Mouse (Mus musculus): Measurements from ENCODE around the gene Rita1. TPM values are rescaled to one million over a fixed set of nuclear protein-coding genes. Genes with fewer than 3 reads are reported as not detected.

The Rita1 gene
- 1 to 10 TPM; 1.1 to 2.4 TPM for polyA plus RNA-seq (2017; shearing (Covaris generic))

- peak; percentile 75 for ATAC-seq
Measured at GRCm38 (mm10) chr5:120612442-120612821, at the start of gene Rita1, which contains the start of gene Ddx54. TSS of gene Rita1 (minus strand) at chr5:120612589. TSS of gene Ddx54 (plus strand) at chr5:120612739.

GRCm38 (mm10) chr5:120660816-120661215, 48.4 kb upstream of the Rita1 start:
- no peak for ATAC-seq

GRCm38 (mm10) chr5:120656281-120656751, 43.9 kb upstream of the Rita1 start:
- ATAC-seq, result no peak

DNA sequence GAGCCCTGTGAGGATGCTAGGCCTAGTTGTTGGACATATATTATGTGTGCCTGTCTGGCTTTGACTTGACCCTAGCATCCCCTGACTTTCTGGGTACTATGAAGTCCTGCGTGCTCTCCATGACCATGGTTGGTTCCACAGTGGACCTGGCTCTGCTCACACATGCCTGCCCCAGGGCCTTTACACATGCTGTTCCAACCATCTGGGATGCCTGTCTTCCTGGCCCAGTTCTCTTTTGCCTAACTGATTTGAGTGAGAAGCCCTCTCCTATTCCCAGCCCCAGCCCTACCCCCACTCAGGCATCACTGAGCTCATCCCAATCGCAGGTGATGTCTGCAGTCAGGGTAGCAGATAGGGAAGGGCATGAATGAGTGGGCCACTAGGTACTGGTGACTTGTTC, 41.5 kb upstream of the Rita1 start:
- ATAC-seq, result no peak

DNA sequence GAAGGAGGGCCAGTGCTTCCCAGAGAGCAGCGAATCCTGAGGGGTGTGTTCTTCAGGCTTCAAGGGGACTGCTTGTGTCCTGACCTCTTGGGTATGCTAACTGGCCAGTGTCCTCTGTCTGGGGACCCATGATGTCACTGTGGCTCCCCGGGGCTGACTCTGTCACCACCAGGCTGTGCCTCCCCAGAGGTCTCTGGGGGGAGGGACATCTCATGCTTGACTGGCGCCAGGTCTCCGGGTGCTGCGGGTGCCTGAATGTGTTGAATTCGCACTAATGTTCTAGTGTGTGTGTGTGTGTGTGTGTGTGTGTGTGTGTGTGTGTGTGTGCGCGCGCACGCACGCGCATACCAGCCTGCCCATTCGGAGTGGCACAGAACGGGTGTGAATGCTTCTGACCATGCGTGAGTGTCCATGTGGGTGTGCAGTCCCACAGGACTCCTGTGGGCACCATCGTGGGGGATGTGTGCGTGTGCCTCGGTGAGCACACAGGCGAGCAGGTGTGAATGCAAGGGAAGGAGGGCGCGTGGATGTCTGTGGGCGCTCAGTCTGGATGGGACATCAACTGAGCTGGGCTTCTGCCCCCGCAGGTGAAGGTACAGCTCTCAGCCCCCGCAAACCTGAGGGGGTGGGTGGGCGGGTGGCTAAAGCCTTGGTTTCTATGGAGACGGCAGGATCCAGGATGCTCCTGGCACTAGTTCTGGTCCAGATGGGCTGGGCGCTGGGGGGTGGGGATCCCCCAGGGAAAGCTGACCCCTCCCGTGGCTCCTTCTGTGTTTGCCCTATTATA, 40.7 kb upstream of the Rita1 start:
- ATAC-seq, result no peak

DNA sequence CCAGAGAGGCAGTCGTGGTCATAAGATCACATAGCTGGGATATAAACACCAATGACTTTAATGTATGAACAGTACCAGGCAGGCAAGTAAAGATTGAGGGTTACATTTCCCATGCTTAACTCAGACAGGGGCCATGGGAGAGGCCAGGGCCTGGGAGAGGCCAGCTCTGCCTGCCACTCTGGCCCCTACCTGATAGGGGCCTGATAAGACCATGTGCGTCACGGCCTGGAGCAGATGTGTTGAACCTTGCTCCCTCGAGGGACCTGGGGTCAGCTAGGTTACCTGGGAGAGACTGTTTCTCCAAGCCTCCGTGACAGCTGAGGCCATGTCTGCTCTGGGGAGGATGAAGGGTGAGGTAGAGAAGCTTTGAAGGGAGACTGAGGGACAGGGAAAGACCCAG, 38.8 kb upstream of the Rita1 start:
- no peak for ATAC-seq

DNA sequence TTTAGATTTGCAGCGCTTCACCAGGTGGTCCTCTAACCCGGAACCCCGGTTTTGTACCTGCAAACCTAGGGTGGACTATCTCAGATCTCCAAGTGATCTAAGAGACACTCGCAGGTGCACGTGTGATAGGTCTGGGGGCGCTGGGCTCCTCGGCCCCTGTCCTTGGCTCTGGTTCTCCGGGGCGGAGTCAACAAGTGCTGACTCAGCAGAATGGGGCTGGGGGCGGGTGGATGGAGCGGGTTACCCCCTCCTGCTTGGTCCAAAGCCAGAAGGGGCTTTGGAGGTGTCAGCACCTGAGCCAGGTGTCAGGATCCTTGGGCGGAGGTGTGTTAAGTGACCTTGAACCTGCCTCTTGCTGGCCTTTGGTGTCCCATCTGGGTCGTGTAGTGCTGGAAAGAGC, 37.5 kb upstream of the Rita1 start:
- ATAC-seq, result no peak

DNA sequence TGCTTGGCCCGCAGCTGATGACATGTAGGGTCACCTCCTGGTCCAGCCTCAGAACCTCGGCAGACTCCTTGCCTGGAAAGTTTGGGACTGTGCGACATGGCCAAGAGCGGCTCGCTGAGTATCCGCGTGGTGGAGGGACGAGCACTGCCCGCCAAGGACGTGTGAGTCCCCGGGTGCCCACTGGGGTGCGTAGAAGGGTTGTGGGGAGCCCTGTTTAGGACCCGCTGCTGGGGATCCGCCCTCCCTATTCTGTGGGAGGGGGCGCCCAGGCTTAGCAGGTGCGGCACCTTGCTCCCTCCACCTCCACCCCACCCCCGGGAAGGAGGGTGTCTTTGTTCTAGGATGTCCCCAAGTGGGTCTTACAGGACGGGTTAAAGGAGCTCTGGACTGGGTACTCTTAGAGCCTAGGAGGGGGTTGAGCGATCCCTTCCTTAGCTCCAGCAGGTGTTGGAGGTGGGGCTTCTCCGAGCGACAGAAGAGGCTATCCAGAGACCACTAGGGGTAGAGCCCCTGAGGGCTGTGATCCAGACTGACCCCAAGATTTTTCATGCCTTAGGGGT, 37.1 kb upstream of the Rita1 start:
- no peak for ATAC-seq

DNA sequence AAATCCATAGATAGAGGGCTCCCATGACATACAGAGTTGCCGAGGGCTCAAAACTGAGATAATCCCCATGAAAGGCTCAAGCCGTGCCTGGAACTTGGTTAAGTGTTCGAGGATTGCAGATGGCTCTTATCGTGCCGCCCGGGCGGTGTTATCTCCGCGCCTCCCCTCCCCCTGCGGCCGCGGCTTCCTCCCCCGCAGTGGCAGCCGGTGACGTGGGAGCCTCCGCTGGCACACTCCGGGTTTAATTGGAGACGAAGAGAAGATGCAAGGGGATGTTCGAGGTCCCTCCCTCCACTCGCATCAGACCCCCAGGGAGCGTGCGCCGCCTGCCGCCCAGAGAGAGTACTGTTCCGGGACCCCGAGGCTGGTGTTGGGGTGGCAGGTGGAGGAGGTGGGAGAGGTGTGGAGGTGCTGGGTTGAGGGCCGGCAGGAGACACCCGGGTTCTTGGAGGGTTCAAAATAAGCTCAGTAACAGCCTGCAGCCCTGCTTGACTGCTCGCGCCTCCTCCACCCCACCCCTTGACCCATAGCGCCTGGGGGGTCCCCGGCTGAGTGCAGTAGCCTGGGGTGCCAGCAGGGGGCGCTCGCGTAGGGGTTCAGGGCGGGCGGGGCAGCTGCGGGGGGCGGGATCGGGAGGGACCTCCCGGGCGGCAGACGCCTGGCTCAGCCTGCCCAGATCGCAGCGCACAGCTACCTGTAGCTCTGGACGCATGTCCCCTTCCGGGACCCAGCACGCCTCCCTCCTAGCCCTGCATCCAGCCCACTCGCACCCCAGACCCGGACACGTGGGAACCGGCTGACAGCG, 36.4 kb upstream of the Rita1 start, which contains the start of gene Rasal1:
Gene Rasal1 (plus strand): TSS at position 244 of the 805 bp plus-strand sequence.
- peak; percentile 91 for ATAC-seq

DNA sequence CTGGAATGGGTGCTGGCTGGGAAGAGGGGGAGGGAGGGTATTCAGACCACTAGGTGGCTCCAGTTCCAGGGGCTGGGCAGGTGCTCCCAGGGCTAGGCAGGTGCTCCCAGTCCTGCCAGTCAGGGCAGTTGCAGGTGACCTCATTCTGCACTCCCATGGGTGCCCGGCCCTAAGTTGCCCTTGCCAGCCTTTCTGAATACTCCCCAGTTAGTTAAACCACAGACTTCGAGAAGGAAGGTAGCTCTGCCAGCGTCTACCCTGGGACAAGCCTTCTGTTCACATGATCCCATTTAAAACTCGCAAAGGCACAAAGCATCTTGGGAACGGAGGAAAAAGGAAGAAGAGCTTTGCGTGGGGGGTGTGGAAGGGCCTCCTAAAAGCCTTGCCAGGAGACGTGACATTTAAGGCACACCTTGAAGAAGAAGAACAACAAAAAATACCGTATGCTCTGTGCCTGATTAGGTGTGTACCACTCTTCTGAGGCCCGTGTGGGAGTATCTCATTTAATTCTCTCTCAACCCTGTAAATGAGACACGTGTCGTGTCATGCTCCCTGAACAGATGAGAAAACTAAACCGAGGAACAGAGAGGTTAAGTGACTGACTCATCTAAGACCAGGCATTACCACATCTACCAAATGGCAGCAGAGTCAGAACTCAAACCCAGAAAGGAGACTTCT, 35.6 kb upstream of the Rita1 start:
- peak; percentile 32 for ATAC-seq

GRCm38 (mm10) chr5:120647361-120647760, 35.0 kb upstream of the Rita1 start:
- ATAC-seq, result no peak

DNA sequence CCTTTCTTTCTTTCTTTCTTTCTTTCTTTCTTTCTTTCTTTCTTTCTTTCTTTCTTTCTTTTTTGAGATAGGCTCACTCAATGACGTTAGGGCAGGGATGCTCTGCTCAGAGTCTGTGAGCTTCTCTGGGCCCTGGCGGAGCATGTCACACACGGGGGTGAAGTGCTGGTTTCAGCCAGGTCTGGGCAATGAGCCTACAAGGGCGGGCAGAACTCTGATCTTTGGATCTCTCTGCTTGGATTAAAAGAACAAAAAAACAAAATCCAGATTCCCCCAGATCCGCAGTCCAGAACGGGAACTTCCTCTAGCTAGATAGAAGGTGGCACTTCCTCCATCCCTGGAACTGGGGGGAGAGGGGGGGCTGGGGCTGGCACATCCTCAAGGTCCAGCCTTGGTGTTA, 33.5 kb upstream of the Rita1 start:
- ATAC-seq, result no peak

GRCm38 (mm10) chr5:120644227-120644626, 31.8 kb upstream of the Rita1 start:
- no peak for ATAC-seq

DNA sequence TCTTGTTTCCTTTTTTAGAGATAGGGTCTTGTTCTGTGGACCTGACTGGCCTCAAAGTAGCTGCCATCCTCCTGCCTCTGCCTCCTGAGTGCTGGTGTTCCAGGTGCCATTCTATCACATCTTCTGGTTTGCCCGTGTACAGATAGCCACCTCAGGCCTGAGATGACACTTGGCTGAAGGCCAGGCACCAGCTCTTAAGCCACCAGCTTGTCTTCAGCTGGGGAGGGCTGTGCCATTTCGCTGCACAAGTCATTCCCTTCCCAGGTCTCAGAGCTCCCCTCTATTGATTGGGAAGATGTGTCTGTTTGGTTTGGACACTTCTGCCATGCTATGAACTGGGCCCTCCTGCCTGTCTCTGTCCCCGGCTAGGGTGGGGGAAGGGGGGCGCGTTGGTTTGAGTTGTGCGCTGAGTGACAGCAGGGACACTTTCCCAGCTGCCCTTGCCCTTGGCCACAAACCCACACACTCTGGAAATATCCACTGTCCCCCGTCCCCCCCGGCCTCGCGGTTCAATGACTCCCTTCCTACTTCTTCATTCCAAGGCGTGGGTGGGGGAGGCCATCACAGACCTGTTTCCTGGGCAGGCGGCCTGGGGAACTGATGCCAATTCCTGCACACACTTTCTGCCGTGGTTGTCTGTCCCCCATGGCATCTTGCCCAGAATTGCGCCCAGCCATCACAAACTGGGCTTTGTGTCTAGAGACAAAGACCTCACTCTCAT, 31.1 kb upstream of the Rita1 start:
- ATAC-seq, result no peak

DNA sequence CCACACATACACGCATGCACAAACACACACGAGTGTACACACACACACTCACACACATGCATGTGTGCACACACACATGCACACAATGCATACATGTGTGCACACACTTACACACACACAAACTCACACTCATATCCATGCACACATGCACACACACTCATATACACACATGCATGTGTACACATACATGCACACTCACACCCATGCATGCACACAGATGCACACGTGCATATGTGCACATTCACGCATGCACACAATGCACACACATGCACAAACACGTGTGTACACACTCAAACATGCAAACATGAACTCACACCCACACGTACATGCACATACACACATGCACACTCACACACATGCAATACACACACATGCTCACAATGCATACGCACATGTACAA, 27.7 kb upstream of the Rita1 start:
- ATAC-seq, result no peak

GRCm38 (mm10) chr5:120635633-120636032, 23.2 kb upstream of the Rita1 start:
- ATAC-seq, result no peak

- ATAC-seq, result no peak
Measured at GRCm38 (mm10) chr5:120634860-120635259, 22.5 kb upstream of the Rita1 start.

GRCm38 (mm10) chr5:120634131-120634530, 21.7 kb upstream of the Rita1 start, which contains the start of gene Cfap73:
TSS of gene Cfap73 (minus strand) at chr5:120634235.
- ATAC-seq, result no peak

GRCm38 (mm10) chr5:120631892-120632291, 19.5 kb upstream of the Rita1 start:
- ATAC-seq, result no peak

DNA sequence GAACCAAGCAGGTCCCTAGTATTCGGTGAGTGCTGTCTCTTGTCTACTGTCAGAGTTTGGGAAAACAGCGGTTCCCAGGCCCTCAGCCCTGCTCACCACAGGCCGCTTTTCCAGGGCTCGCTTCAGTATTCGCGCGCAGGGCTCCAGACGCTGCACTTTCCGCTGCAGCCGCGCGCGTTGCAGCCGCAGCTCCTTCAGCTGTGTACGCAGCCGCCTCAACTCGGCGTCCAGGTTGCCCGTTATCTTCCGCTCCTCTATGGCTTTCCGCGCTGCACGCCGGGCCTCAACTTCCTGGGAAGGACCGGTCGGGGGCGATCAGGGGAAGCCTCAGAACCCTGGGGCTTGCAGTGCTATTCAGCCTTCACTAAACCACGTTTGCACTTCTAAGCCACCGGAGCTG, 18.7 kb upstream of the Rita1 start:
- ATAC-seq, result peak; percentile 10

GRCm38 (mm10) chr5:120628624-120629023, 16.2 kb upstream of the Rita1 start:
- no peak for ATAC-seq
